Mouse (Mus musculus) MEL (cell line): Measurements from ENCODE around the gene Npm3. TPM values are rescaled to one million over a fixed set of nuclear protein-coding genes. Genes with fewer than 3 reads are reported as not detected.

Source experiments
- DNase-seq: peaks from one replicate; pipeline ENCODE4 v3.0.0; 2011; ENCODE audit warnings: low read depth, low spot score
- H3K27ac ChIP-seq: 2 replicates; pipeline ENCODE4 v1.5.1; 2012; ENCODE audit warnings: low read depth, mild to moderate bottlenecking, control low read depth, low read length, moderate library complexity; ENCODE audit not compliant: control insufficient read depth
- H3K27me3 ChIP-seq, 2 experiments: fragments of 150-350 bp in 1 of 2; sonication (generic) in 1 of 2; 2 replicates each; pipeline ENCODE4 v1.6.1; 2012; ENCODE audit warnings: low read length in 2 of 2, mild to moderate bottlenecking in 2 of 2, improper control_type of control experiment in 1 of 2, moderate library complexity in 1 of 2; ENCODE audit not compliant: insufficient read depth in 2 of 2, control insufficient read depth in 1 of 2
- H3K36me3 ChIP-seq, 2 experiments: 2 replicates each; pipeline ENCODE4 v1.6.1; 2012 to 2014; ENCODE audit warnings: low read length in 2 of 2, improper control_type of control experiment in 1 of 2, inconsistent platforms in 1 of 2, mild to moderate bottlenecking in 1 of 2; ENCODE audit not compliant: insufficient read depth in 2 of 2, control insufficient read depth in 1 of 2
- H3K4me1 ChIP-seq, 2 experiments: fragments of 150-350 bp in 1 of 2; sonication (generic) in 1 of 2; 2 replicates each; pipeline ENCODE4 v1.6.1; 2012; ENCODE audit warnings: low read length in 2 of 2, improper control_type of control experiment in 1 of 2, mild to moderate bottlenecking in 1 of 2; ENCODE audit not compliant: insufficient read depth in 2 of 2, control insufficient read depth in 1 of 2
- H3K4me3 ChIP-seq, 2 experiments: fragments of 150-350 bp in 1 of 2; sonication (generic) in 1 of 2; 2 replicates each; pipeline ENCODE4 v1.5.1; 2012; ENCODE audit warnings: low read depth in 2 of 2, low read length in 2 of 2, mild to moderate bottlenecking in 2 of 2, moderate library complexity in 2 of 2, control low read depth in 1 of 2, improper control_type of control experiment in 1 of 2; ENCODE audit not compliant: control insufficient read depth in 1 of 2, insufficient read depth in 1 of 2
- H3K79me2 ChIP-seq: 2 replicates; pipeline ENCODE4 v1.6.1; 2012; ENCODE audit warnings: mild to moderate bottlenecking, low read length, moderate library complexity; ENCODE audit not compliant: control insufficient read depth, poor library complexity, insufficient read depth
- H3K9ac ChIP-seq: 2 replicates; pipeline ENCODE4 v1.6.1; 2012; ENCODE audit warnings: low read depth, mild to moderate bottlenecking, control low read depth, low read length, moderate library complexity; ENCODE audit not compliant: control insufficient read depth, poor library complexity, severe bottlenecking
- H3K9me3 ChIP-seq: fragments of 150-350 bp; sonication (generic); replicated peaks from 2 replicates; pipeline ENCODE4 v1.6.1; 2012; ENCODE audit warnings: mild to moderate bottlenecking, low read length, improper control_type of control experiment, moderate library complexity; ENCODE audit not compliant: insufficient read depth
- BHLHE40 ChIP-seq: IDR thresholded peaks from 2 replicates; pipeline ENCODE4 v1.6.1; 2012; ENCODE audit warnings: low read depth, mild to moderate bottlenecking, inconsistent platforms, low read length, improper control_type of control experiment, borderline replicate concordance
- CHD1 ChIP-seq: IDR thresholded peaks from 2 replicates; pipeline ENCODE4 v1.6.1; 2012; ENCODE audit warnings: low read depth, mild to moderate bottlenecking, inconsistent platforms, low read length, improper control_type of control experiment
- CTCF ChIP-seq, 3 experiments: IDR thresholded peaks in 2 of 3; conservative IDR thresholded peaks in 1 of 3; 2 replicates each; pipeline ENCODE4 v1.5.1; 2011 to 2012; ENCODE audit warnings: low read length in 3 of 3, low read depth in 2 of 3, mild to moderate bottlenecking in 2 of 3, improper control_type of control experiment in 1 of 3, inconsistent platforms in 1 of 3, mixed read lengths in 1 of 3, moderate library complexity in 1 of 3; ENCODE audit not compliant: control insufficient read depth in 1 of 3, insufficient read depth in 1 of 3, poor library complexity in 1 of 3, severe bottlenecking in 1 of 3
- E2F4 ChIP-seq: IDR thresholded peaks from 2 replicates; pipeline ENCODE4 v1.6.1; 2011; ENCODE audit warnings: low read depth, low read length, improper control_type of control experiment, borderline replicate concordance
- ETS1 ChIP-seq: IDR thresholded peaks from 2 replicates; pipeline ENCODE4 v1.6.1; 2012; ENCODE audit warnings: low read depth, mild to moderate bottlenecking, inconsistent platforms, low read length, improper control_type of control experiment, moderate library complexity
- GABPA ChIP-seq: IDR thresholded peaks from 2 replicates; pipeline ENCODE4 v1.6.1; 2012; ENCODE audit warnings: low read depth, mild to moderate bottlenecking, inconsistent platforms, low read length, improper control_type of control experiment, moderate library complexity
- GATA1 ChIP-seq: IDR thresholded peaks from 2 replicates; pipeline ENCODE4 v1.6.1; 2011; ENCODE audit warnings: low read depth, low read length, improper control_type of control experiment
- HCFC1 ChIP-seq: IDR thresholded peaks from 2 replicates; pipeline ENCODE4 v1.6.1; 2012; ENCODE audit warnings: low read depth, mild to moderate bottlenecking, inconsistent platforms, low read length, improper control_type of control experiment, moderate library complexity
- JUND ChIP-seq: IDR thresholded peaks from 2 replicates; pipeline ENCODE4 v1.6.1; 2011; ENCODE audit warnings: low read depth, mild to moderate bottlenecking, improper control_type of control experiment, low read length
- MAFK ChIP-seq: IDR thresholded peaks from 2 replicates; pipeline ENCODE4 v1.6.1; 2011; ENCODE audit warnings: low read depth, mild to moderate bottlenecking, low read length, improper control_type of control experiment, borderline replicate concordance
- MEF2A ChIP-seq: IDR thresholded peaks from 2 replicates; pipeline ENCODE4 v1.6.1; 2014; ENCODE audit warnings: low read depth, mild to moderate bottlenecking, inconsistent platforms, low read length, improper control_type of control experiment; ENCODE audit not compliant: poor library complexity, insufficient replicate concordance, severe bottlenecking; ENCODE audit errors: extremely low read depth
- MXI1 ChIP-seq: IDR thresholded peaks from 2 replicates; pipeline ENCODE4 v1.6.1; 2011; ENCODE audit warnings: mild to moderate bottlenecking, low read depth, low read length, improper control_type of control experiment
- MYB ChIP-seq: IDR thresholded peaks from 2 replicates; pipeline ENCODE4 v1.6.1; 2011; ENCODE audit warnings: mild to moderate bottlenecking, low read depth, low read length, improper control_type of control experiment
- MYC ChIP-seq: IDR thresholded peaks from 2 replicates; pipeline ENCODE4 v1.6.1; 2011; ENCODE audit warnings: low read depth, mild to moderate bottlenecking, low read length, improper control_type of control experiment, moderate library complexity
- NELFE ChIP-seq: IDR thresholded peaks from 2 replicates; pipeline ENCODE4 v1.6.1; 2011; ENCODE audit warnings: low read depth, low read length, improper control_type of control experiment
- NRF1 ChIP-seq: IDR thresholded peaks from 2 replicates; pipeline ENCODE4 v1.6.1; 2014; ENCODE audit warnings: low read depth, mild to moderate bottlenecking, inconsistent platforms, low read length, improper control_type of control experiment, moderate library complexity; ENCODE audit not compliant: poor library complexity, insufficient read depth, severe bottlenecking
- POLR2A ChIP-seq, 2 experiments: IDR thresholded peaks; 2 replicates each; pipeline ENCODE4 v1.6.1; 2011 to 2012; ENCODE audit warnings: low read length in 2 of 2, mild to moderate bottlenecking in 2 of 2, control low read depth in 1 of 2, improper control_type of control experiment in 1 of 2, low read depth in 1 of 2, moderate library complexity in 1 of 2; ENCODE audit not compliant: control insufficient read depth in 1 of 2, insufficient read depth in 1 of 2, poor library complexity in 1 of 2
- RCOR1 ChIP-seq: IDR thresholded peaks from 2 replicates; pipeline ENCODE4 v1.6.1; 2012; ENCODE audit warnings: low read depth, mild to moderate bottlenecking, inconsistent platforms, low read length, improper control_type of control experiment
- TAL1 ChIP-seq: IDR thresholded peaks from 2 replicates; pipeline ENCODE4 v1.6.1; 2012; ENCODE audit warnings: mild to moderate bottlenecking, inconsistent platforms, low read length, moderate library complexity, mixed read lengths
- TBP ChIP-seq: IDR thresholded peaks from 2 replicates; pipeline ENCODE4 v1.8.0; 2011; ENCODE audit warnings: low read depth, low read length, improper control_type of control experiment
- TCF12 ChIP-seq: IDR thresholded peaks from 2 replicates; pipeline ENCODE4 v1.6.1; 2014; ENCODE audit warnings: low read depth, mild to moderate bottlenecking, inconsistent platforms, low read length, improper control_type of control experiment, moderate library complexity
- UBTF ChIP-seq: IDR thresholded peaks from 2 replicates; pipeline ENCODE4 v1.6.1; 2012; ENCODE audit warnings: low read depth, mild to moderate bottlenecking, inconsistent platforms, low read length, improper control_type of control experiment, moderate library complexity, borderline replicate concordance; ENCODE audit not compliant: insufficient read depth
- USF1 ChIP-seq: IDR thresholded peaks from 2 replicates; pipeline ENCODE4 v1.6.1; 2014; ENCODE audit warnings: low read depth, mild to moderate bottlenecking, inconsistent platforms, low read length, improper control_type of control experiment, moderate library complexity
- USF2 ChIP-seq, 2 experiments: IDR thresholded peaks; 2 replicates each; pipeline ENCODE4 v1.6.1; 2011 to 2012; ENCODE audit warnings: improper control_type of control experiment in 2 of 2, low read length in 2 of 2, borderline replicate concordance in 1 of 2, inconsistent platforms in 1 of 2, low read depth in 1 of 2, mild to moderate bottlenecking in 1 of 2; ENCODE audit not compliant: insufficient read depth in 1 of 2
- ZC3H11A ChIP-seq: IDR thresholded peaks from 2 replicates; pipeline ENCODE4 v1.6.1; 2012; ENCODE audit warnings: low read depth, mild to moderate bottlenecking, inconsistent platforms, low read length, improper control_type of control experiment
- ZKSCAN1 ChIP-seq: IDR thresholded peaks from 2 replicates; pipeline ENCODE4 v1.6.1; 2012; ENCODE audit warnings: low read depth, mild to moderate bottlenecking, inconsistent platforms, low read length, improper control_type of control experiment, moderate library complexity
- ZMIZ1 ChIP-seq: IDR thresholded peaks from 2 replicates; pipeline ENCODE4 v1.6.1; 2012; ENCODE audit warnings: low read depth, mild to moderate bottlenecking, inconsistent platforms, low read length, improper control_type of control experiment, moderate library complexity
- polyA plus RNA-seq, 2 experiments: library from polyadenylated mRNA; stranded (reverse) in 1 of 2; unstranded in 1 of 2; fragments of >175 nt in 1 of 2; fragments of >200 nt in 1 of 2; gene quantifications; 2 replicates each; pipeline versions ENCODE4 v1.2.1 to v1.2.4; 2012; ENCODE audit warnings: low replicate concordance in 2 of 2, low read depth in 1 of 2; ENCODE audit not compliant: insufficient read length in 2 of 2, insufficient read depth in 1 of 2, missing spikeins in 1 of 2
- total RNA-seq: library from RNA; depleted of rRNA; stranded (reverse); fragments of 300-350 nt; gene quantifications from 2 replicates; pipeline ENCODE4 v1.2.3, GENCODE M21; 2012

Npm3 gene
- total and polyA plus RNA-seq, 3 experiments: 426 to 602 TPM; not detected in 1

GRCm38 (mm10) chr19:45760810-45761209 lies 11.4 kb upstream of the Npm3 start:
- TF ChIP-seq TCF12: no peak
- TF ChIP-seq MAFK: no peak
- TF ChIP-seq ZKSCAN1: no peak
- no peak for TF ChIP-seq USF2 (IDR thresholded peaks at IDR 0.05; ENCODE audit: borderline replicate concordance in 1 of 2, insufficient read depth in 1 of 2, low read depth in 1 of 2, low read length in 2 of 2)
- TF ChIP-seq HCFC1: no peak
- TF ChIP-seq ZMIZ1: no peak
- no peak for TF ChIP-seq CHD1
- no peak for TF ChIP-seq ZC3H11A
- no peak for TF ChIP-seq NRF1
- no peak for TF ChIP-seq GABPA
- TF ChIP-seq BHLHE40: no peak
- no peak for TF ChIP-seq ETS1
- no peak for TF ChIP-seq GATA1
- TF ChIP-seq TAL1: no peak
- no peak for TF ChIP-seq MYC
- no peak for TF ChIP-seq JUND
- TF ChIP-seq, all 39 proteins: peak for 0
- no peaks in the 10 kb centered on the region for H3K79me2 ChIP-seq
- no peak for DNase-seq

GRCm38 (mm10) chr19:45758671-45759070 lies 9.3 kb upstream of the Npm3 start:
- no peaks in the 10 kb centered on the region for H3K9me3 ChIP-seq
- no peak for TF ChIP-seq E2F4
- TF ChIP-seq JUND: no peak
- no peak for TF ChIP-seq NELFE
- no peak for TF ChIP-seq RCOR1
- no peak for TF ChIP-seq BHLHE40
- TF ChIP-seq ZMIZ1: no peak
- no peak for TF ChIP-seq TAL1
- TF ChIP-seq POLR2A (IDR thresholded peaks at IDR 0.05; ENCODE audit: control insufficient read depth in 1 of 2, insufficient read depth in 1 of 2, low read depth in 1 of 2, low read length in 2 of 2, poor library complexity in 1 of 2): no peak
- no peak for TF ChIP-seq MEF2A
- TF ChIP-seq MYB: no peak
- no peak for TF ChIP-seq MXI1
- TF ChIP-seq ETS1: no peak
- no peak for TF ChIP-seq USF1
- no peak for TF ChIP-seq ZKSCAN1
- TF ChIP-seq CHD1: no peak
- no peak for TF ChIP-seq TBP
- TF ChIP-seq UBTF: no peak
- no peak for TF ChIP-seq CTCF (IDR thresholded peaks at IDR 0.05 in 2 of 3, conservative IDR thresholded peaks at IDR 0.05 in 1 of 3; ENCODE audit: control insufficient read depth in 1 of 3, insufficient read depth in 1 of 3, low read depth in 2 of 3, low read length in 3 of 3, poor library complexity in 1 of 3, severe bottlenecking in 1 of 3)
- no peak for TF ChIP-seq TCF12
- DNase-seq: no peak
- peaks cover 4 to 7% of the 10 kb centered on the region in 2 experiments; a peak in 3 of 4 replicates for H3K4me1 ChIP-seq
- no peak overlapping the region for H3K27ac ChIP-seq
- no peak overlapping the region for H3K4me3 ChIP-seq
- H3K27me3 ChIP-seq: no peaks in the 10 kb centered on the region
- H3K79me2 ChIP-seq: no peaks in the 10 kb centered on the region
- peaks cover 17 to 57% of the 10 kb centered on the region in 2 experiments for H3K36me3 ChIP-seq
- no peak overlapping the region for H3K9ac ChIP-seq

More at GRCm38 (mm10) chr19:45760810-45761209, 11.4 kb upstream of the Npm3 start:
- H3K4me3 ChIP-seq: no peak overlapping the region
- no peak overlapping the region for H3K27ac ChIP-seq
- H3K9me3 ChIP-seq: no peaks in the 10 kb centered on the region
- H3K27me3 ChIP-seq: no peaks in the 10 kb centered on the region
- H3K9ac ChIP-seq: no peak overlapping the region
- peaks cover 17 to 61% of the 10 kb centered on the region in 2 experiments for H3K36me3 ChIP-seq
- H3K4me1 ChIP-seq: peaks cover 4 to 7% of the 10 kb centered on the region in 2 experiments; a peak in 3 of 4 replicates
